Mouse (Mus musculus) T-cell, adult 2 months (primary cell): ENCODE measurements around the gene Fam107b.

Experiments
- DNase-seq: peaks from one replicate; pipeline ENCODE4 v3.0.0; 2022; ENCODE audit warnings: low spot score

The Fam107b gene

GRCm38 (mm10) chr2:3773089-3773488 is 202.8 kb downstream of the Fam107b start:
- no peak for DNase-seq

GRCm38 (mm10) chr2:3775569-3775968 is 205.3 kb downstream of the Fam107b start:
- DNase-seq: no peak

- no peak for DNase-seq
Observed at GRCm38 (mm10) chr2:3776045-3776444, 205.8 kb downstream of the Fam107b start.

- DNase-seq: no peak
Observed at GRCm38 (mm10) chr2:3777696-3778095, 207.4 kb downstream of the Fam107b start.

GRCm38 (mm10) chr2:3785546-3785945 is 215.3 kb downstream of the Fam107b start:
- no peak for DNase-seq

GRCm38 (mm10) chr2:3787752-3788423 is 217.6 kb downstream of the Fam107b start:
- no peak for DNase-seq

GRCm38 (mm10) chr2:3788424-3788786 is 218.1 kb downstream of the Fam107b start:
- DNase-seq: no peak

- no peak for DNase-seq
Observed at GRCm38 (mm10) chr2:3796543-3796942, 226.3 kb downstream of the Fam107b start.

GRCm38 (mm10) chr2:3799767-3800554 is 229.7 kb downstream of the Fam107b start:
- DNase-seq: peak; percentile 61

- DNase-seq: peak; percentile 56
Observed at GRCm38 (mm10) chr2:3800555-3800878, 230.2 kb downstream of the Fam107b start.

- no peak for DNase-seq
Observed at GRCm38 (mm10) chr2:3805742-3806141, 235.5 kb downstream of the Fam107b start.

- peak; percentile 66 for DNase-seq
Observed at GRCm38 (mm10) chr2:3810321-3810720, 240.0 kb downstream of the Fam107b start.

GRCm38 (mm10) chr2:3816142-3816609 is 245.9 kb downstream of the Fam107b start:
- no peak for DNase-seq

GRCm38 (mm10) chr2:3817626-3818025 is 247.3 kb downstream of the Fam107b start:
- DNase-seq: no peak

- no peak for DNase-seq
Observed at GRCm38 (mm10) chr2:3822483-3823455, 252.5 kb downstream of the Fam107b start.
